Mouse (Mus musculus) cerebral cortex, adult 2 months (tissue): Measurements from ENCODE around the gene Krt13.

Source experiments
- WGBS: fragments of 180-500 bp; shearing (Covaris S2); methylation state at CpG from one replicate; pipeline ENCODE4 v1.1.7; 2018; 5-methylcytosine and 5-hydroxymethylcytosine counted together

Krt13 gene

DNA sequence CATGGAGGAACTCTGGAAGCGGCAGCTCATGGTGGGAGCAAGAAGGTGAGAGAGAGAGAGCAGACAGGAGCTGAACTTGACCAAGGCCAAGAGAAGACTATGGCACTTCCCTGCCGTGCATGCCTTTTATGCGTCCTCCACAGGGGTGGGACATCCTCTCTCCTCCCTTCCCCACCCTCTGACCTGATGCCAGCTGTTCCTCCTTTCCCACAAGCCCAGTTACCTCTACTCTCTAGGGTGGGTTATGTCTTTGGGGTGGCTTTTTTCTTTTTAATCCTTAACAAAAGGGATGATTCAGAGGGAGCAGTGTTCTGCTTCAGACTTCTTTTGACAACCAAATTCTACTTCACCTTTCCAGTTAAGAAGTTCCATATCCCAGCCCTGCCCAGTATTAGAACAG, at the start of gene Krt13:
TSS of gene Krt13 (minus strand) at position 101 of the 400 bp plus-strand sequence.
- WGBS: 81% methylated on average over 3 of the region's 3 CpGs

- 28% methylated on average over 14 of the region's 14 CpGs for WGBS
Measured at GRCm38 (mm10) chr11:100168765-100169762, 47.7 kb upstream of the Krt13 start.

GRCm38 (mm10) chr11:100168071-100168470, 46.7 kb upstream of the Krt13 start:
- 85% methylated on average over 8 of the region's 8 CpGs for whole genome bisulfite sequencing

DNA sequence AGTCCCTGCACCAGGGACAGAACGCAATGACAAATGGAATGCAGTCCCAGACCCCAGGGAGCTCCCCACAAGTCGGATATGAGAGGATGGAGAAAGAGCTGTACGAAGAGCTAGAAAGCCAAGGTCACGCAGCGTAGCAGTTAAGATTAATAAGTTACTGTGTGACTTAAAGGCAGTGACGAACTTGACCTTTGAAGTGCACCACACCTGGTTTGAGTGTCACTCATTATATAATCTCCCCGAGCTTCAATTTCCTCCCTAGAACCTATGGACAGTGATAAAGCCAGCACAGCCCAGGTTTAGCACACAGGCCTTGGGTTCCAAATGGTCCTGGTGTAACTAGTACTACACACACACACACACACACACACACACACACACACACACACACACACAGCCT, 43.0 kb upstream of the Krt13 start:
- WGBS: 81% methylated on average over 7 of the region's 7 CpGs

- WGBS: 76% methylated on average over 6 of the region's 6 CpGs
Measured at GRCm38 (mm10) chr11:100157908-100158477, 36.6 kb upstream of the Krt13 start.

- WGBS: 75% methylated on average over 3 of the region's 3 CpGs
Measured at GRCm38 (mm10) chr11:100157331-100157730, 36.0 kb upstream of the Krt13 start.

DNA sequence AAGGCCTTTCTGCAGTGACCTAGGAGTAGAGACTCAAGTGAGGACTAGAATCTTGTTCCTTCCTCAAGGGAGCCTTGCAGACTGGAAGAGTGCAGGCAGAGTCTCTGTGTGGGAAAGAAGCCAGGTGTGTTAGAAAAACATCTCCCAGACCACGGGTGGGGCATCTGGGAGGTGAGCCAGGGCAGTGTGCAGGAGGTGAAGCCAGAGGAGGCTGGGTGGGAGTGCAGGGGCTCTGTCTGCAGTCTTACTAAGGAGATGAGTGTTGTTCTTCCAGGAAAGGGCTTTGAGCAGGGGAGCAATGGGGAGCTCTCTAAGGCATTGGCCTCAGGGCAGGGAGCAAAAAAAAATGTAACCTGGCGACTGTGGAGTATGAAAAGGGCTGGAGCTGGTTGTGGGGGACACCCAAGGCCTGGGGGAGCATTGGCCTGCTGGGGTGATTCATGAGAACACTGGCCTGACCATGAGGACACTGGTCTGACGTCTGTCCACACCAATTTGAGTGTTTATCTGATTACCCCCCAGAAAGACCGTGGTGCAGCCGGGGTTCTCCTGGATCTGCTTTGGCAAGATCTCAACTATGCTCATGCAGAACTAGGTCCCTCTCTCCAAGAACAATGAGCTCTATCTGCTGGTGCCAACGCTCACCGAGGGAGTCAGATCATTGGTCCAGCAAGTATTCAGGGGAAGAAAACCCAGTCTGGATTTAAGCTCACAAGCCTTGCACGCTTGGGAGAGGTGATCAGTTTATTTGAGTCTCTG, 34.3 kb upstream of the Krt13 start:
- WGBS: 59% methylated on average over 8 of the region's 8 CpGs

- WGBS: 59% methylated on average over 9 of the region's 9 CpGs
Measured at GRCm38 (mm10) chr11:100148615-100149330, 27.4 kb upstream of the Krt13 start, which contains the start of gene Krt19. Krt19 (minus strand) TSS chr11:100148665.

DNA sequence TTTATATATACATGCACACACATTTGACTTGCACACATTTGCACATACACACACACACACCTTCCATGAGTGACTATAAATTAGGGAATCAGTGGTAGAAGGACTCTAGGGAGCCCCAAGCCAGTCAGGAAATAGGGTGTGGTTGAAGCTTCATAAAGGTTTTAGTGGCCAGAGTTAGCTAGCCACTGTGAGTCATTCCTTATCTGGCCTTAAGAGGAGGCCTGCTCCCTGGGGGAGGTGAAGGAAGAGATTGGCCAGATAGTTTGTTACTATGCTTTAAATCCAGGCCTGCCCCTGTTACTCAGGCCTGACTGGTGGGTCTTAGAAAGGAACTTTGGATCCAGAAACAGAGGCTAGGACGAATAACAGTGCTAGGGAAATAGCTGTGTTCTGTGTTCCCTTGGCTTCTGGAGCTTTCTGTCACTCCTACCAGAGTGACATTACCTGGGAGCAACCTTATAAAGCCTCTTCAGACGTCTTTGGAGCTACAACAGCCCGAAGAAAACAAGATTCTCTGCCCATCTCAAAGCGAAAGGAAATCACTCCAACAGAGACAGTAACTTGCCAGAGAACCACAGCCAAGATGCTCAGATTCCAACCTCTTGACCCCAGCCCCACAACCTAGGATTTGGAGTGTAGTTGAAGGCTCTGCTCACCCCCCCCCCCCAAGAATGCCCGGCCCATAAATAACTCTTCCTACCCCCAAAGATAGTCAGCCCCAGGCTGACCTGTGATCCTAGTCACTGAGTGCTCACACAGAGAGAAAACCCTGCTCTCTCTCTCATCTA, 26.4 kb upstream of the Krt13 start:
- WGBS: 80% methylated on average over 5 of the region's 5 CpGs

DNA sequence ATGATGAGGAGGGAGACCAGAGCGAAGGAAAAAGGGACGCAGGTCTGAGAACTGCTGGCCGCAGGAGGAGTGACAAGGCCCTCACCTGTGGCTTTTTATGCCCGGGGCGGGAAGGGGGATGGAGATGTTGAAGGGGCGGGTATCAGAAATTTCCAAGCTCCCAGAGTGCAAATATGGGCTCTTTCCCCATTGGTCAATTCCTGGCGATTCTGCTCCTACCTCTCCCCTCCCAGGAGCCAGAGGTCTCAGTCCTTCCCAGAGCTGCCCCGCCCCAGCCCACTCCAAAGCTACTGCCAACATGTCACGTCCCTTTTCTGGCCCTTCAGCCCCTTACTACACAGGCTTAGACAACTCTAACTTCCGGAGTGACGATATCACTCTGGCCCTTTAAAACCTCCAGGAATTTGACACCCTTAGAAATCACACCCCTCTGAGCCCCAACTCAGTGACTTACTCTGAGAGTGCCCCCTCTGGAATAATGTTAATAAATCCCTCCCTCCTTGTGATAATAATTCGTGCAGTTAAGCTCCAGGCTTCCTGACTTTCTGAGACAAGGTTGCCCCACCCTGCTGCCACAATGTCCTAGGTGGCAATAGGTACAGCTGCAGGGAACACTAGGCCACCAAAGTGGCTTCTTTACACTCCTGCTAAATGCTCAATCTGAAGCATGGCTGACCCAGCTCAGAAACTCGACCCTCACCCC, 24.6 kb upstream of the Krt13 start:
- WGBS: 13% methylated on average over 13 of the region's 13 CpGs

GRCm38 (mm10) chr11:100145104-100145503, 23.7 kb upstream of the Krt13 start:
- WGBS: 4% methylated on average over 20 of the region's 20 CpGs

- WGBS: 88% methylated on average over 21 of the region's 21 CpGs
Measured at GRCm38 (mm10) chr11:100140966-100141365, 19.6 kb upstream of the Krt13 start.

DNA sequence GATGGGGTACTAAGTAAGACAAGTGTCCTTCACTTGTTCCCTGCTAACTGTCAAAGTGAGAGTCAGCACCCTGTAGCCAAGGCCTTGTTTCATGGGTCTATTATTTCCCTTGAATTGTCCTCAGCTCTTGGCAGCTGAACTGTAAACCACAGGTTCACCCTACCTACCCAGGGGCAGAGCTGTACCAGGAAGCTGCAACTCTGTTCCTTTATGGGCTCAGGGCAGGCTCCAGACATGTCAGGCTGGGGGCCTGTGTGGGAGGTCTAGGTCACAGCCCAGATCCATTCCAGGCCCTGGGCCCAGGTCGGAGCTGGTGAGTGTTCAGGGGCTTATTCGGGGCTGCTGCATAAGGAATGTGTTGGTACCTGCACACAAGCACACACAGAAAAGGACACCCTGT, 18.0 kb upstream of the Krt13 start:
- WGBS: 91% methylated on average over 2 of the region's 2 CpGs

GRCm38 (mm10) chr11:100138809-100139208, 17.4 kb upstream of the Krt13 start:
- 82% methylated on average over 7 of the region's 7 CpGs for WGBS

DNA sequence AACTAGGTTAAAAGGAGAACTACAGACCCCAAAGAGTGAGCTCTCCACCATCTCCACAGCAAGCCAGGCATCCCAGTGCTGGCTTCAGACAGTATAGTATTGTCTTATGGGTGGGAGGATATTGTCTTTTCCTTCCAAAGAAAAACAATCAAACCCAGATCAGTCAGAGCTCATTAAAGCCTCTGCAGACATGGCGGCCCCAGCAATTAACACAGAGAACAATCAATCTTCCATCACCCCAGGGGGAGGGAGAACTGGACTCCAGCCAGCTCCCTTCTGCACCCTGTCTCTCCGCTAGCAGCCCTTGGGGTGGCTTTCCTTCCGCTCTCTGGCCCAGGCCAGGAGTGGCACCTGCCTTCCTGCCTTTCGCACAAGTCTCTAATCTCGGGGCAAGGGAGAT, 16.3 kb upstream of the Krt13 start:
- 64% methylated on average over 5 of the region's 5 CpGs for WGBS

DNA sequence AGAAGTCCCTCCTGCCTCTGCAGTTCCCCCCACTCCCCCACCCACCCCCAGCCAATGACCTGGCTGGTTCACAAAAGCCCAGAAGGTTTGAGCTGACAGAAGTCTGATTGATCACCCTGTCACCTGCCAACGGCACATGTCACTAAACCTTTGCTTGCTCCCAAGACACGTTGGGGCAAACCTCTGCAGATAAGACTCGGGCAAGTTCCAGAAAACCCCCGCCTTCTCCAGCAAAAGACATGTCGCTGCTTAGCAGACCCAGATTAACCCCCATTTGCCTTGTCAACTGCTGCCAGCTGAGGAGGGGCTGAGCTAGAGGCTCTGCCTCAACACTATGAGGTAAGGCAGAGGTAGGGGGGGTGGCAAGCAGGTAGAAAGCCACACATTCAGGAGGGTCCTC, 15.2 kb upstream of the Krt13 start:
- WGBS: 75% methylated on average over 5 of the region's 5 CpGs

GRCm38 (mm10) chr11:100135731-100136130, 14.4 kb upstream of the Krt13 start, which contains the start of gene Krt15:
Krt15 (minus strand) TSS chr11:100135928.
- 68% methylated on average over 7 of the region's 7 CpGs for WGBS

GRCm38 (mm10) chr11:100124901-100125300, 3.5 kb upstream of the Krt13 start:
- 84% methylated on average over 7 of the region's 7 CpGs for WGBS

- 87% methylated on average over 5 of the region's 5 CpGs for WGBS
Measured at GRCm38 (mm10) chr11:100120331-100120730, 1.0 kb downstream of the Krt13 start.

DNA sequence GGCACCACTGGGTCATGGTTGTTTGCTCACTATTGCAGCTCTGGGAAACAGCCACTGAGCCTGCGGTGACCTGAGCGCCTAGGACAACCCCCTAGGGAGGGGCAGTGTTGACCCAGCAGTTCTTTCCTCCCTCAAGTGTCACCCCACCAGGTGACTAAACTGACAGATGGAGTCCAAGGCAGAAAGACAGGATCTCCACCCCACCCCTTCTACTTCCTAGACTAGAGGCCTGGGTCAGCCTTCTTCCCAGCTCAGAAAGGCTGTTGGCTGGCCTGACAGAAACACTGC, 7.7 kb downstream of the Krt13 start:
- 90% methylated on average over 2 of the region's 2 CpGs for WGBS
